Mouse (Mus musculus): ENCODE results near the gene Irgc1. TPM values are rescaled to one million over a fixed set of nuclear protein-coding genes. Genes with fewer than 3 reads are reported as not detected.

Gene Irgc1
- polyA plus RNA-seq, 1 experiment from 2014 or later: not detected

GRCm38 (mm10) chr7:24461376-24462051 is 9.4 kb upstream of the Irgc1 start:
- 67% methylated on average over 14 of the region's 14 CpGs for WGBS
- peaks cover 2% of the 10 kb centered on the region; the same call in 1 of the 2 replicates for H3K27me3 ChIP-seq (replicated peaks; ENCODE audit: control insufficient read depth, insufficient read depth, low read length)

GRCm38 (mm10) chr7:24459843-24460242 is 7.7 kb upstream of the Irgc1 start:
- peaks cover 7% of the 10 kb centered on the region; the same call in 1 of the 2 replicates for H3K4me1 ChIP-seq (replicated peaks; ENCODE audit: control insufficient read depth, insufficient read depth, low read length)
- WGBS: 76% methylated on average over 3 of the region's 3 CpGs
- H3K9ac ChIP-seq (replicated peaks; ENCODE audit: low read depth, low read length): no peak overlapping the region
- H3K9me3 ChIP-seq (ENCODE audit: control insufficient read depth, low read length): no peaks in the 10 kb centered on the region
- no peak overlapping the region for H3K4me2 ChIP-seq (ENCODE audit: low read length)
- H3K27ac ChIP-seq (ENCODE audit: low read length): no peak overlapping the region
- no peaks in the 10 kb centered on the region for H3K36me3 ChIP-seq (ENCODE audit: control insufficient read depth, insufficient read depth)
- no peak for ATAC-seq
- no peak overlapping the region for H3K4me3 ChIP-seq (replicated peaks; ENCODE audit: low read length)
- peaks cover 2% of the 10 kb centered on the region; the same call in 1 of the 2 replicates for H3K27me3 ChIP-seq (replicated peaks; ENCODE audit: control insufficient read depth, insufficient read depth, low read length)

More at GRCm38 (mm10) chr7:24461376-24462051, 9.4 kb upstream of the Irgc1 start:
- Histone ChIP-seq H3K4me1 (replicated peaks; ENCODE audit: control insufficient read depth, insufficient read depth, low read length) (peaks cover 7% of the 10 kb centered on the region; the same call in 1 of the 2 replicates), H3K9me3 (ENCODE audit: control insufficient read depth, low read length) (no peaks in the 10 kb centered on the region), H3K4me2 (ENCODE audit: low read length) (no peak overlapping the region), H3K27ac (ENCODE audit: low read length) (no peak overlapping the region), H3K9ac (replicated peaks; ENCODE audit: low read depth, low read length) (no peak overlapping the region), H3K36me3 (ENCODE audit: control insufficient read depth, insufficient read depth) (no peaks in the 10 kb centered on the region), H3K4me3 (replicated peaks; ENCODE audit: low read length) (no peak overlapping the region)
- ATAC-seq: no peak

- H3K9ac ChIP-seq (replicated peaks; ENCODE audit: low read depth, low read length): no peak overlapping the region
- ATAC-seq: no peak
- peaks cover 7% of the 10 kb centered on the region; the same call in 1 of the 2 replicates for H3K4me1 ChIP-seq (replicated peaks; ENCODE audit: control insufficient read depth, insufficient read depth, low read length)
- H3K4me2 ChIP-seq (ENCODE audit: low read length): no peak overlapping the region
- H3K36me3 ChIP-seq (ENCODE audit: control insufficient read depth, insufficient read depth): no peaks in the 10 kb centered on the region
- whole genome bisulfite sequencing: 89% methylated on average over 5 of the region's 5 CpGs
- H3K4me3 ChIP-seq (replicated peaks; ENCODE audit: low read length): no peak overlapping the region
- H3K27me3 ChIP-seq (replicated peaks; ENCODE audit: control insufficient read depth, insufficient read depth, low read length): peaks cover 2% of the 10 kb centered on the region; the same call in 1 of the 2 replicates
- H3K27ac ChIP-seq (ENCODE audit: low read length): no peak overlapping the region
- no peaks in the 10 kb centered on the region for H3K9me3 ChIP-seq (ENCODE audit: control insufficient read depth, low read length)
Measured at GRCm38 (mm10) chr7:24459440-24459839, 7.3 kb upstream of the Irgc1 start.

GRCm38 (mm10) chr7:24457726-24458370 is 5.8 kb upstream of the Irgc1 start:
- Histone ChIP-seq H3K36me3 (ENCODE audit: control insufficient read depth, insufficient read depth) (no peaks in the 10 kb centered on the region), H3K9ac (replicated peaks; ENCODE audit: low read depth, low read length) (no peak overlapping the region), H3K9me3 (ENCODE audit: control insufficient read depth, low read length) (no peaks in the 10 kb centered on the region), H3K27ac (ENCODE audit: low read length) (no peak overlapping the region), H3K4me3 (replicated peaks; ENCODE audit: low read length) (no peak overlapping the region), H3K27me3 (replicated peaks; ENCODE audit: control insufficient read depth, insufficient read depth, low read length) (peaks cover 2% of the 10 kb centered on the region; the same call in 1 of the 2 replicates), H3K4me1 (replicated peaks; ENCODE audit: control insufficient read depth, insufficient read depth, low read length) (peaks cover 4% of the 10 kb centered on the region; the same call in 1 of the 2 replicates), H3K4me2 (ENCODE audit: low read length) (no peak overlapping the region)
- ATAC-seq: no peak
- 73% methylated on average over 10 of the region's 10 CpGs for WGBS

- no peaks in the 10 kb centered on the region for H3K27me3 ChIP-seq (replicated peaks; ENCODE audit: control insufficient read depth, insufficient read depth, low read length)
- no peak for ATAC-seq
- no peak overlapping the region for H3K4me3 ChIP-seq (replicated peaks; ENCODE audit: low read length)
- no peak overlapping the region for H3K27ac ChIP-seq (ENCODE audit: low read length)
- no peak overlapping the region for H3K9ac ChIP-seq (replicated peaks; ENCODE audit: low read depth, low read length)
- WGBS: 67% methylated on average over 5 of the region's 5 CpGs
- H3K36me3 ChIP-seq (ENCODE audit: control insufficient read depth, insufficient read depth): no peaks in the 10 kb centered on the region
- H3K4me2 ChIP-seq (ENCODE audit: low read length): no peak overlapping the region
- no peaks in the 10 kb centered on the region for H3K9me3 ChIP-seq (ENCODE audit: control insufficient read depth, low read length)
- H3K4me1 ChIP-seq (replicated peaks; ENCODE audit: control insufficient read depth, insufficient read depth, low read length): no peaks in the 10 kb centered on the region
Measured at GRCm38 (mm10) chr7:24455726-24456125, 3.6 kb upstream of the Irgc1 start.

- Histone ChIP-seq H3K36me3 (ENCODE audit: control insufficient read depth, insufficient read depth) (no peaks in the 10 kb centered on the region), H3K4me3 (replicated peaks; ENCODE audit: low read length) (no peak overlapping the region), H3K9me3 (ENCODE audit: control insufficient read depth, low read length) (no peaks in the 10 kb centered on the region), H3K27ac (ENCODE audit: low read length) (no peak overlapping the region), H3K4me1 (replicated peaks; ENCODE audit: control insufficient read depth, insufficient read depth, low read length) (no peaks in the 10 kb centered on the region), H3K27me3 (replicated peaks; ENCODE audit: control insufficient read depth, insufficient read depth, low read length) (no peaks in the 10 kb centered on the region), H3K9ac (replicated peaks; ENCODE audit: low read depth, low read length) (no peak overlapping the region), H3K4me2 (ENCODE audit: low read length) (no peak overlapping the region)
- no peak for ATAC-seq
- WGBS: 62% methylated on average over 2 of the region's 2 CpGs
Measured at GRCm38 (mm10) chr7:24454199-24454598, 2.1 kb upstream of the Irgc1 start.

- no peak for ATAC-seq
- H3K4me2 ChIP-seq (ENCODE audit: low read length): no peak overlapping the region
- H3K27ac ChIP-seq (ENCODE audit: low read length): no peak overlapping the region
- 75% methylated on average over 9 of the region's 9 CpGs for WGBS
- no peaks in the 10 kb centered on the region for H3K27me3 ChIP-seq (replicated peaks; ENCODE audit: control insufficient read depth, insufficient read depth, low read length)
- no peak overlapping the region for H3K9ac ChIP-seq (replicated peaks; ENCODE audit: low read depth, low read length)
- no peak overlapping the region for H3K4me3 ChIP-seq (replicated peaks; ENCODE audit: low read length)
- H3K4me1 ChIP-seq (replicated peaks; ENCODE audit: control insufficient read depth, insufficient read depth, low read length): no peaks in the 10 kb centered on the region
- no peaks in the 10 kb centered on the region for H3K9me3 ChIP-seq (ENCODE audit: control insufficient read depth, low read length)
- H3K36me3 ChIP-seq (ENCODE audit: control insufficient read depth, insufficient read depth): no peaks in the 10 kb centered on the region
Measured at GRCm38 (mm10) chr7:24450585-24451017, 1.5 kb downstream of the Irgc1 start.

GRCm38 (mm10) chr7:24448782-24449517 is 3.1 kb downstream of the Irgc1 start:
- ATAC-seq: no peak
- Histone ChIP-seq H3K36me3 (ENCODE audit: control insufficient read depth, insufficient read depth) (no peaks in the 10 kb centered on the region), H3K9ac (replicated peaks; ENCODE audit: low read depth, low read length) (no peak overlapping the region), H3K27ac (ENCODE audit: low read length) (no peak overlapping the region), H3K4me3 (replicated peaks; ENCODE audit: low read length) (no peak overlapping the region), H3K9me3 (ENCODE audit: control insufficient read depth, low read length) (no peaks in the 10 kb centered on the region), H3K27me3 (replicated peaks; ENCODE audit: control insufficient read depth, insufficient read depth, low read length) (no peaks in the 10 kb centered on the region), H3K4me2 (ENCODE audit: low read length) (no peak overlapping the region), H3K4me1 (replicated peaks; ENCODE audit: control insufficient read depth, insufficient read depth, low read length) (no peaks in the 10 kb centered on the region)
- 62% methylated on average over 14 of the region's 14 CpGs for WGBS

- Histone ChIP-seq H3K4me3 (replicated peaks; ENCODE audit: low read length) (no peak overlapping the region), H3K36me3 (ENCODE audit: control insufficient read depth, insufficient read depth) (no peaks in the 10 kb centered on the region), H3K4me1 (replicated peaks; ENCODE audit: control insufficient read depth, insufficient read depth, low read length) (no peaks in the 10 kb centered on the region), H3K9me3 (ENCODE audit: control insufficient read depth, low read length) (no peaks in the 10 kb centered on the region), H3K4me2 (ENCODE audit: low read length) (no peak overlapping the region), H3K9ac (replicated peaks; ENCODE audit: low read depth, low read length) (no peak overlapping the region), H3K27ac (ENCODE audit: low read length) (no peak overlapping the region), H3K27me3 (replicated peaks; ENCODE audit: control insufficient read depth, insufficient read depth, low read length) (no peaks in the 10 kb centered on the region)
- WGBS: 74% methylated on average over 7 of the region's 7 CpGs
- no peak for ATAC-seq
Measured at GRCm38 (mm10) chr7:24446697-24447340, 5.3 kb downstream of the Irgc1 start.

Data from forebrain, embryonic 16.5 days (tissue).